Mouse (Mus musculus) stomach, embryonic 14.5 days (tissue): ENCODE data around the gene Sumf1. TPM values are rescaled to one million over a fixed set of nuclear protein-coding genes. Genes with fewer than 3 reads are reported as not detected.

Experiments used
- ATAC-seq: fragments of 200-750 bp; cut with Nextera tagmentation; 2 replicates; pipeline ENCODE4 v1.8.0; 2017; ENCODE audit warnings: low read depth, moderate TSS enrichment; ENCODE audit not compliant: insufficient number of reproducible peaks, insufficient read depth, low FRiP score
- H3K27ac ChIP-seq: fragments of 300-500 bp; sonication (generic); 2 replicates; pipeline ENCODE4 v1.5.1; 2014; ENCODE audit warnings: mild to moderate bottlenecking, low read length, moderate library complexity, mixed read lengths
- H3K27me3 ChIP-seq: fragments of 300-500 bp; sonication (generic); 2 replicates; pipeline ENCODE4 v1.6.1; 2014; ENCODE audit warnings: low read length, control low read depth, mixed read lengths; ENCODE audit not compliant: control insufficient read depth, insufficient read depth
- H3K36me3 ChIP-seq: fragments of 300-500 bp; sonication (generic); 2 replicates; pipeline ENCODE4 v1.6.1; 2014; ENCODE audit warnings: mild to moderate bottlenecking, control low read depth, low read length, moderate library complexity, mixed read lengths; ENCODE audit not compliant: control insufficient read depth, insufficient read depth
- H3K4me1 ChIP-seq: fragments of 300-500 bp; sonication (generic); 2 replicates; pipeline ENCODE4 v1.6.1; 2014; ENCODE audit warnings: low read length, control low read depth, mixed read lengths; ENCODE audit not compliant: control insufficient read depth, insufficient read depth
- H3K4me2 ChIP-seq: fragments of 300-500 bp; sonication (generic); replicated peaks from 2 replicates; pipeline ENCODE4 v1.6.1; 2014; ENCODE audit warnings: low read depth, low read length, control low read depth
- H3K4me3 ChIP-seq: fragments of 300-500 bp; sonication (generic); 2 replicates; pipeline ENCODE4 v1.5.1; 2014; ENCODE audit warnings: low read depth, low read length, control low read depth
- H3K9ac ChIP-seq: fragments of 300-500 bp; sonication (generic); replicated peaks from 2 replicates; pipeline ENCODE4 v1.6.1; 2014; ENCODE audit warnings: low read depth, mild to moderate bottlenecking, control low read depth, low read length, moderate library complexity, mixed read lengths
- H3K9me3 ChIP-seq: fragments of 300-500 bp; sonication (generic); 2 replicates; pipeline ENCODE4 v1.6.1; 2016; ENCODE audit warnings: low read depth, low read length, control low read depth; ENCODE audit not compliant: control insufficient read depth
- WGBS: fragments of 180-500 bp; shearing (Covaris S2); extraction: QIAGEN DNeasy Blood & Tissue Kit; methylation state at CpG from one replicate; pipeline ENCODE4 v1.1.7; 2014; 5-methylcytosine and 5-hydroxymethylcytosine counted together
- polyA plus RNA-seq: library from polyadenylated mRNA; unstranded; fragments of >200 nt; fragmentation: Nextera tagmentation; extraction: Ambion mirVana; gene quantifications from 2 replicates; pipeline ENCODE4 v1.2.1, GENCODE M21; 2014

The Sumf1 gene
- polyA plus RNA-seq, 1 experiment from 2014 or later = 23.6 TPM

DNA sequence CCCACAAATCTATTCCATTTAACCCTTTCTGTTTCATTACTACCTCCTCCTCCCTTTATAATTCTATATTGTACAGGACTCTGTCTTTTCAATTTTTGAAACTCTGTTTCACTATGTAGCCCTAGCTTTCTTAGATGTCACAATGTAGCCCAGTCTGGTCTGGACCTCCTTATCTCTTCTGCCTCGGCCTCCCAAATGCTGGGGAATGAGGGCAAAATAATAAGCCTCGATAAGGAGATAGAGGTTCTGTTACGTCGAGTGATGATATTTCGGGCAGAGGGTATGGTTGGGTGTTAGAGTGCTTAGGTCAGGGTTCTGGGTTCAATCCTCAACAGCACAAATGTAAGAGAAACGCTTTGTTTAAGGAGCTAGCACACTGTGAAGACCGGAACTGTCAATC, 11.3 kb upstream of the Sumf1 start:
- ATAC-seq = no peak
- H3K27ac ChIP-seq = no peak overlapping the region
- H3K4me3 ChIP-seq = no peak overlapping the region
- no peak overlapping the region for H3K4me2 ChIP-seq
- H3K4me1 ChIP-seq = no peaks in the 10 kb centered on the region
- H3K9ac ChIP-seq = no peak overlapping the region
- H3K36me3 ChIP-seq = no peaks in the 10 kb centered on the region
- WGBS = 74% methylated on average over 7 of the region's 7 CpGs
- no peaks in the 10 kb centered on the region for H3K27me3 ChIP-seq
- H3K9me3 ChIP-seq = no peaks in the 10 kb centered on the region

DNA sequence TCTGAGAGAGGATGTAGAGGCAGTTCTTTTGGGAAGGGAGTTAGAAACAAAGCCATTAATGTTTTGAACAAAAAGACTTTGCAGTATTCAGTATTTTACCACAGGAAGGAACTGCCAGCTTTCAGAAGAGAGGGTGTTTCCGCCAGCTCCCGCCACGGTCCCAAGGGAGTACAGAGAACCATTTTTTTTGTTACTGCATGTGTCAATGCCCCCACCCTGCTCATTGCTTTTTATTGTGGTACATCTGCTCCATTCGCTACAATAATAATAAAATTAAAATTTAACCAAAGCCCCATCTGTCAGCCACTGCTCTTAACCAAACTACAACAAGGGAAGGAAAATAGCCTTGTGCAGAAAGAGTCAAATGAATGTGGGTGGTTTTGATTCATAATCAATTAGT, 7.2 kb upstream of the Sumf1 start:
- Histone ChIP-seq H3K27me3 (no peaks in the 10 kb centered on the region), H3K27ac (no peak overlapping the region), H3K36me3 (no peaks in the 10 kb centered on the region), H3K9me3 (no peaks in the 10 kb centered on the region), H3K4me2 (no peak overlapping the region), H3K4me3 (no peak overlapping the region), H3K4me1 (no peaks in the 10 kb centered on the region), H3K9ac (no peak overlapping the region)
- no peak for ATAC-seq
- WGBS = 71% methylated on average over 4 of the region's 4 CpGs

DNA sequence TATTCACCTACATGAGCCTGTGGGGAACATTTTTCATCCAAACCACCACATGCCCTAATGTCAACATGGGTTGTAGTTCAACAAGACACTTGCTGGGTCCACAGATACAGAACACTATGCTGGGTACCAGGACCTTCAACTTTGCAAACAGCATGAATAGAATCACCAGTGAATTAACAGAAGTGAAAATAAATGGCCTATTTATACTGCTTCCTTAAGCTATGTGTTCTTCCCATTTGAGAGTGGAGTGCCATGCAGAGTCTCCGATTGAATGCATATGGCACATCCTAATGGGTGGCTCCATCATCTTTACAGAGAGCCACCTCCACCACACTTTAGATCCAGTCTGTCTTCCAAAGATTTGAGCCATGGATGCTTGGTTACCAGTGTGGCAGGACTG, 5.3 kb upstream of the Sumf1 start:
- Histone ChIP-seq H3K4me2 (no peak overlapping the region), H3K4me3 (no peak overlapping the region), H3K9ac (no peak overlapping the region), H3K36me3 (no peaks in the 10 kb centered on the region), H3K27ac (no peak overlapping the region), H3K9me3 (no peaks in the 10 kb centered on the region), H3K4me1 (no peaks in the 10 kb centered on the region), H3K27me3 (no peaks in the 10 kb centered on the region)
- ATAC-seq = no peak
- WGBS = 100% methylated on average over 1 of the region's 1 CpGs

GRCm38 (mm10) chr6:108185685-108186009, 265 bp upstream of the Sumf1 start:
- Histone ChIP-seq H3K27me3 (no peaks in the 10 kb centered on the region), H3K36me3 (no peaks in the 10 kb centered on the region), H3K9me3 (no peaks in the 10 kb centered on the region), H3K9ac (peak overlapping the region; percentile 66; the same call in 1 of the 2 replicates), H3K27ac (no peak overlapping the region), H3K4me3 (peak overlapping the region; percentile 85), H3K4me2 (peak overlapping the region; percentile 94), H3K4me1 (peaks cover 3% of the 10 kb centered on the region; the same call in 1 of the 2 replicates)
- no peak for ATAC-seq
- WGBS = 12% methylated on average over 4 of the region's 4 CpGs

GRCm38 (mm10) chr6:108179087-108179486, 6.3 kb downstream of the Sumf1 start:
- no peaks in the 10 kb centered on the region; the same call in 1 of the 2 replicates for H3K36me3 ChIP-seq
- H3K4me1 ChIP-seq = no peaks in the 10 kb centered on the region
- H3K9me3 ChIP-seq = no peaks in the 10 kb centered on the region
- no peak overlapping the region for H3K4me3 ChIP-seq
- no peak overlapping the region for H3K9ac ChIP-seq
- no peak for ATAC-seq
- no peaks in the 10 kb centered on the region for H3K27me3 ChIP-seq
- WGBS = 88% methylated on average over 2 of the region's 2 CpGs
- H3K4me2 ChIP-seq = no peak overlapping the region
- H3K27ac ChIP-seq = no peak overlapping the region

DNA sequence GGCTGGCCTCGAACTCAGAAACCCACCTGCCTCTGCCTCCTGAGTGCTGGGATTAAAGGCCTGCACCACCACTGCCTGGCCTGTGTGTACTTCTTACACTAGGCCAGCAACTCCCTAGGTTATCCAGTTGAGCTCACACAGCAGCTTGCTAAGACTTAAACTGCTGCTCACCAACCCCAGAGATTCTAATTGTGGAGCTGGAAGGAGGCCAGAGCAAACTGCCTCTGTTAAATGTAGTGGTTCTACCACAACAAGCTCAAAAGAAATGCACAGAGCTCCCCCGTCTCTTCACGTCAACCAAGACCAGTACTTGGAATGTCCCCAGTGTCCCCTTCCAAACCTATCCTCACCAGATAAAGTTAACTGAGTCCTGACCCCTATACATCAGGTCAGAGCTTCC, 11.2 kb downstream of the Sumf1 start:
- WGBS = 94% methylated on average over 3 of the region's 3 CpGs
- Histone ChIP-seq H3K4me3 (no peak overlapping the region), H3K9ac (no peak overlapping the region), H3K27me3 (no peaks in the 10 kb centered on the region), H3K4me1 (no peaks in the 10 kb centered on the region), H3K27ac (no peak overlapping the region), H3K9me3 (no peaks in the 10 kb centered on the region), H3K4me2 (no peak overlapping the region), H3K36me3 (no peaks in the 10 kb centered on the region; the same call in 1 of the 2 replicates)
- ATAC-seq = no peak

DNA sequence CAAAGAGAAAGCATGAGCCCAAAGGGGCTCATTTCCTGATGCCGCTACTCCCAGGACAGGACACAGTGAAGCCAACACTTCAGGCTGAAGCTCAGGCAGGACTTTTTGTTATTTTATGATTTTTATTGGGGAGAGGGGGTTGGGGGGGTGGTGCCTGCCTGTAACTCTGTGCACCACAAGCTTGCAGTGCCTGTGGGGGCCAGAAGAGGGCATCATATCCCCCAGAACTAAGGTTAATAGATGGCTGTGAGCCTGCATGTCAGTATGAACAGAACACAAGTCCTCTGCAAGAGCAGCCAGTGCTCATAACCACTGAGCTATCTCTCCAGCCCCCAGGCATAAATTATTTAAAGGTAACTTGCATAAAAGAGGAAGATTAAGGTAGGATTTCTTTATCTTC, 13.2 kb downstream of the Sumf1 start:
- 97% methylated on average over 1 of the region's 1 CpGs for WGBS
- no peak overlapping the region for H3K4me2 ChIP-seq
- no peak for ATAC-seq
- H3K9ac ChIP-seq = no peak overlapping the region
- no peak overlapping the region for H3K27ac ChIP-seq
- no peaks in the 10 kb centered on the region for H3K4me1 ChIP-seq
- H3K4me3 ChIP-seq = no peak overlapping the region
- H3K9me3 ChIP-seq = no peaks in the 10 kb centered on the region
- no peaks in the 10 kb centered on the region; the same call in 1 of the 2 replicates for H3K36me3 ChIP-seq
- no peaks in the 10 kb centered on the region for H3K27me3 ChIP-seq

DNA sequence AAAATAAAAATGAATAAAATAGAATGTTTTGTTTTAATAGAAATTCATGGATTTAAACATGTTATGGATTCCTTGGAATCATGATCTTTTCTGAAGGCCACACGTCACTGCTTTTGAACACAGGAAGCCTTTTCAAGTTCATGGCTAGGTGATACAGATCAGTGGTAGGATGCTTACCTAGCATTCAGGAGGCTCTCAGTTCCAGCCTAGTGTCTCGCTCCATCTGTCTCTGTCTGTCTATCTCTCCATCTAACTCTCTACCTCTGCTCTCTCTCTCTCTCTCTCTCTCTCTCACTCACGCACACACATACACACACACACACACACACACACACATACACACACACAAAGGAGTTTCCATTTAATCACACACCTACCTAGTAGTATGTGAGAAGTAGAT, 15.9 kb downstream of the Sumf1 start:
- no peaks in the 10 kb centered on the region for H3K27me3 ChIP-seq
- no peaks in the 10 kb centered on the region for H3K9me3 ChIP-seq
- no peaks in the 10 kb centered on the region for H3K36me3 ChIP-seq
- no peak overlapping the region for H3K4me3 ChIP-seq
- H3K4me2 ChIP-seq = no peak overlapping the region
- H3K27ac ChIP-seq = no peak overlapping the region
- no peak for ATAC-seq
- no peak overlapping the region for H3K9ac ChIP-seq
- WGBS = 85% methylated on average over 3 of the region's 3 CpGs
- H3K4me1 ChIP-seq = no peaks in the 10 kb centered on the region

DNA sequence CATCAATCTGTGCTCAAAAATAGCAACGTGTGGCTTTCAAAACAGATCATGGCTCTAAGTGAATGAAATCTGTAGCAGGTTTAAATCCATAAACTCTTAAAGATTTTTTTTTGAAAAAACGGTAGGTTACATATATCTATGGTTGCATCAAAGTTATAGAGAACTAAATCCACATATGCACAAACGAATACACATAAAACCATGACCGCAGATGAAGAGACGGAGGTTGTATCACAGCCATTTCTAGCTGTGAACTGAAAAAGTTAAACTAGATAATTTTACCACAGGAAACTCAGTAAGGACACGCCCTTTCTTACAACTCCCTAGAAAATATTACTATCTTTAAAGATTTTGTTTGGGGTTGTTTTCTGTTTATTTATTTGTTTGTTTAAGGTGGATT, 16.7 kb downstream of the Sumf1 start:
- Histone ChIP-seq H3K4me3 (no peak overlapping the region), H3K9ac (no peak overlapping the region), H3K9me3 (no peaks in the 10 kb centered on the region), H3K36me3 (no peaks in the 10 kb centered on the region), H3K27me3 (no peaks in the 10 kb centered on the region), H3K4me2 (no peak overlapping the region), H3K27ac (no peak overlapping the region), H3K4me1 (no peaks in the 10 kb centered on the region)
- no peak for ATAC-seq
- WGBS = 90% methylated on average over 6 of the region's 6 CpGs
